Mouse (Mus musculus): ENCODE measurements at regions not wholly inside any gene's neighbourhood (a gene's known extent, or its start where the extent isn't known, plus 50 kb on each side); places are given as distances from the start of the nearest gene placed in this dataset.

GRCm38 (mm10) chr11:7317409-7317970, 103.8 kb upstream of the Igfbp3 start:
- peak; percentile 27 to 38 for DNase-seq

- no peak for DNase-seq
Measured at GRCm38 (mm10) chr11:7296252-7296651, 82.5 kb upstream of the Igfbp3 start.

- DNase-seq: no peak
Measured at GRCm38 (mm10) chr11:7289242-7289938, 75.7 kb upstream of the Igfbp3 start.

- DNase-seq: no peak
Measured at GRCm38 (mm10) chr11:7284836-7285490, 71.2 kb upstream of the Igfbp3 start.

- DNase-seq: no peak
Measured at GRCm38 (mm10) chr11:7282981-7283380, 69.3 kb upstream of the Igfbp3 start.

- DNase-seq: no peak
Measured at GRCm38 (mm10) chr11:7282188-7282587, 68.5 kb upstream of the Igfbp3 start.

DNA sequence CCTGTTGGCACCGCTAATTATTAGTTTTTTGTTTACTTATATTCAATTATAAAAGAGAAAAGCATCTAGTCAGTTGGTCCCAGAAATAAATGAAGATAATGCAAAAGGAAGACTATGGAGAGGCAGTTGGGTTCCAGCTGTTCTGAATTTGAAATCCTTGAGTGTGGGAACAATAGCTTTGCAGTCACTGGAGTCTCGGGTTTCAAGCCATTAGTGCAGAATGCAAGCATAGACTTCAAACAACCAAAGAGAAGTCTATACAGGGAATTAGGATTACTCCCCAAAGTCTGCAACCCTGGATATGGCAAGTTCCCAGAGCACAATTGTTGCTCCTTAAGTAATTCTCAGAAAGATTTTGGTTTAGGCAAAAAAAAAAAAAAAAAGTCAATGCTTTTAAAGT, 67.9 kb upstream of the Igfbp3 start:
- DNase-seq: no peak

GRCm38 (mm10) chr11:7279891-7280290, 66.2 kb upstream of the Igfbp3 start:
- peak in 1 of 2 experiments; percentile 36 for DNase-seq

GRCm38 (mm10) chr11:7272543-7272942, 58.8 kb upstream of the Igfbp3 start:
- DNase-seq: no peak

DNA sequence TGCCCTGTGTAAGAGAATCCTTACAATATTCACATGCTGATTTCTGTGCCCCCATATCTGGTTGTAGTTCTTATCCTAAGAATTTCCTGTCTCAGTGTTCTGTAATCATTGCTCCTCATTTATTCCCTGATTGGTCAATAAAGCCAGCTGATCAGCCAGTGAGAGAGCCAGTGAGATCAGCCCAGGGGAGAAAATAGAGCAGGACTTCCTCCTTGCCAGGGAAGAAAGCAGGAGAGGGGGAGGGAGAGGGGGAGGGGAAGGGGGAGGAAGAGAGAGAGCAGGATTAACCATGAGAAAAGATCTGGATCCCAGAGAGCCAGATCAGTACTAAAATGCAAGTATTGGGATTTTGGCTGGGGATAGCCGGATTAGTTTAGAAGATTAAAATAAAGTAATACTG, 57.2 kb upstream of the Igfbp3 start:
- DNase-seq: no peak

- DNase-seq: peak; percentile 22 to 37
Measured at GRCm38 (mm10) chr11:7263971-7264370, 50.2 kb upstream of the Igfbp3 start.
